Mouse (Mus musculus) hindlimb bud, embryonic 11.5 days (tissue): ENCODE data around the gene Ampd3.

Source experiments
- DNase-seq: peaks from one replicate; pipeline ENCODE4 v3.0.0-alpha.2; 2012; ENCODE audit warnings: low read depth, low spot score; ENCODE audit errors: extremely low spot score

The Ampd3 gene

GRCm38 (mm10) chr7:110823995-110824953 is 56.3 kb downstream of the Ampd3 start:
- DNase-seq: no peak

- no peak for DNase-seq
Measured at GRCm38 (mm10) chr7:110833024-110833423, 65.0 kb downstream of the Ampd3 start.

- DNase-seq: no peak
Measured at GRCm38 (mm10) chr7:110834018-110834417, 66.0 kb downstream of the Ampd3 start.

GRCm38 (mm10) chr7:110834522-110834921 is 66.5 kb downstream of the Ampd3 start:
- no peak for DNase-seq

GRCm38 (mm10) chr7:110840332-110840731 is 72.3 kb downstream of the Ampd3 start:
- no peak for DNase-seq

- DNase-seq: peak; percentile 77
Measured at GRCm38 (mm10) chr7:110843916-110844874, 76.2 kb downstream of the Ampd3 start, which contains the start of gene Rnf141. Rnf141 (minus strand) TSS chr7:110844457.

- no peak for DNase-seq
Measured at GRCm38 (mm10) chr7:110847321-110847720, 79.3 kb downstream of the Ampd3 start.

- DNase-seq: no peak
Measured at GRCm38 (mm10) chr7:110848371-110848770, 80.4 kb downstream of the Ampd3 start.

GRCm38 (mm10) chr7:110851541-110852203 is 83.7 kb downstream of the Ampd3 start:
- DNase-seq: no peak

GRCm38 (mm10) chr7:110853611-110854010 is 85.6 kb downstream of the Ampd3 start:
- DNase-seq: no peak

GRCm38 (mm10) chr7:110854519-110854918 is 86.5 kb downstream of the Ampd3 start:
- no peak for DNase-seq

GRCm38 (mm10) chr7:110854927-110855546 is 87.0 kb downstream of the Ampd3 start:
- DNase-seq: no peak

- DNase-seq: no peak
Measured at GRCm38 (mm10) chr7:110855604-110856003, 87.6 kb downstream of the Ampd3 start.

- no peak for DNase-seq
Measured at GRCm38 (mm10) chr7:110860129-110860528, 92.1 kb downstream of the Ampd3 start.
